Mouse (Mus musculus): Measurements from ENCODE around the gene Rasgef1c.

GRCm38 (mm10) chr11:50016503-50016902, 114.9 kb downstream of the Rasgef1c start:
- no peak for TF ChIP-seq EP300 (IDR thresholded peaks at IDR 0.05; ENCODE audit: insufficient read depth, low read depth, low read length)
- TF ChIP-seq CTCF (IDR thresholded peaks at IDR 0.05), result no peak
